Mouse (Mus musculus) layer of hippocampus, adult 11-12 months (tissue): Measurements from ENCODE around the gene Olfr1336.
"Not testable (repeated sequence)": the region's sequence is repeated elsewhere in the genome, so short reads cannot be mapped to it uniquely, and the experiment has no call there.

Source experiments
- DNase-seq: peaks from one replicate; pipeline ENCODE4 v3.0.0; 2022; ENCODE audit warnings: low spot score

Olfr1336 gene

DNA sequence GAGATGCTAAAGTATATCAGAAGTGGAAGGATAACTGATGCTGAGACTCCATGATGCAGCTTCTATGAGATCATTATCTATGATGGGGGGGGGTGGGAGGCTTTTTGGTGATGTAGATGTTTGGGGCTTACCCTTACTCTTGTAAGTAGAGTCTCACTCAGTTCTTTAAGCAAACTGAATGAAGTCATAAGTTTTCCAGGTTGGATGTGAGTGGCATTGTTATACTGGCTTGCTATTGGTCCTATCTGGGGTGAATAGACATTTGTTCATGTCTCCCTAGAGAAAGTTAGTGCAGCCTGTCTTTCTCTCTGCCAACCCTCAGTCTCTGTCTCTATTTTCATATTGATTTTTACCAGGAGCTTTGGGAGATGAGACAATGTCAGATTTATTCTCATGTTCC, at the start of gene Olfr1336:
Gene Olfr1336, plus strand, starts transcription at position 301 of the 400 bp plus-strand sequence.
- no peak for DNase-seq

DNA sequence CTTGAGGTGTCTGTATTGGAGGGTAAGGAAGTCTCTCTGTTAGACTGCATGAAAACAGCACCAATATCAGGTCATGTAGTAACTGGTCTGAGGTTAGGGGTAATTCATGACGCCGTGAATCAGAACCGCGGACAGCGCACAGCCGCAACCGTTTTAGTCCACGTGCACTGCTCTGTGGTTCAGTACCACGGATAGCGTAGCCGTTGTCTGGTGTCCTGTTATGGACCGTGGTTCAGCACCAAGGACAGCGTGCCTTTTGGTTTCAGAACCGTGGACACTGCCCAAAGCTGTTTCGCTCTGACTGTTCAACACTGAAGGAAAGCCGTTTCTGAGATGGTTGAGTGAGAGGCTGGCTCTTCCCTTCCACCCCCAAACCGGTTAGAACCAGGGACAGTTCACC, 45.9 kb upstream of the Olfr1336 start, which contains the start of gene Gm20715:
Gene Gm20715, plus strand, starts transcription at position 235 of the 400 bp plus-strand sequence.
- peak; percentile 86 for DNase-seq

DNA sequence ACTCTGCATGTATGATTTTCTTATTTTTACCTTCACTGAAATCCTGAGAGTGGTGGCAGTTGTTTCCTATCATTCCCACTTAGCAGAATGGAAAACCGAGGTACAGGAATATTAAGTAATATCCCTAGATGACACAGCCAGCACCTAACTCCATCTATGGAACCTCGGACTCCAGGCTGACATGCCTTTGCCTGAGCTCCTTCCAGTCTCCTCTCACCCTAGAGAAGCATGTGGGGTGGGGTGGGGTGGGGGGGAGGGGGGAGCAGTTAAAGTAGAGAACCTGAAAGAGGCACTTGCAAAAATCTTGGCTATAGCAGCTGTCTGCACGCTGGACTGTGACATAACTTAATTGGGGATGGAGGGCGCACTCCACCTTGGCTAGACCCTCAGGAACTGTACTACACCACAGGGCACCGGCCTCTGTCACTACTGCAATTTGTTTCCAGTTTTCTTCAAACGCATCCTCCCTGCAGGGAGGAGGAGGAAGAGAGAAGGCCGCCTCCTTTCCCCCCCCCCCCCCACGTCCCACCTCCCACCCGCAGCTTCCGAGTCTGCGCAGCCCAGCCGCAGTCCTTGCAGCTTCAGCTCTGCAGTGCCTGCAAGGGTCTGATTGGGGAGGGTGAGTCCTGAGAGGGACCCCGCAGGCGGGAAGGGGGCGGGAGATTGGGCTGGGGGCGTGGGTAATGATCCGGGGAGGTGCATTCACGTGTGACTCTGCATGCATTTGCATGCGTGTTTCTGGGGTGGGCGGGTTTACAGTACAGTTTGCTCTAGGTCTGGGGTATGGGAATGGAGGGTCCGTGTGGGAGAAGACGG, 41.1 kb upstream of the Olfr1336 start:
- peak; percentile 32 for DNase-seq

DNA sequence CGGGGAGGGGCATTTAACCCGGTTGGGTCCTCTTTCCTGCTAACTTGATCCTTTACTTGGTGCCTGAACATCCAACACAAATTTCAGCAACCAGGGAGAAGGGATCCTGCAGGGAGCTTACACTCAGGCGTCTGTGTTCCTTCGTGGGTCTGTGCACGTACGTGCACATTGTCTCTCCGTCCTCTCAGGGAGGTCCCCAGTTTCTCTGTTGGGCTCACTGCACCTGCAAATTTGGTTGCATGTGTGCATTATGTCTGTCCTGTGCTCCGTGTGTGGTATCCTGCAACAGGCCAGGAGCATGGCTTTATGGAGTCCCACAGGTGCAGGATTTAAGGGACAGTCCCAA, 40.6 kb upstream of the Olfr1336 start:
- DNase-seq = no peak

DNA sequence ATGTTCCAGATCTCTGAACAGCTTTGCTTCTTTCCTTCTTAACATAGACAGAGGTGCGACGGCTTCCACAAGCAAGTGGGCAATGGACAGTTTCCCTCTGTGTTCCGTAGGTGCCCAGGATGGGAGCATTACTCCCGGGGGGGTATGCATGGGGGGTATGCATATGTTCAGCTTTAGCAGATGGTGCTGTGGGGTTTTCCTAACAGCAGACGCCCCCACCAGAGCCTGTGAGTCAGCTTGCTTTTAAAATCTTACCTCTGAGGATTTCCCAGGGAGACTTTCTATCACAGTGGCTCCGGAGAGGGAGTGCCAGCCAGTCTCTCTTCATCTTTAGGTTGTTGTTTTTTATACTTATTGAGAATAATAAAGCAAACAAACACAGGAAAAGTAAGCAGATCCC, 36.1 kb upstream of the Olfr1336 start:
- DNase-seq = peak; percentile 27

DNA sequence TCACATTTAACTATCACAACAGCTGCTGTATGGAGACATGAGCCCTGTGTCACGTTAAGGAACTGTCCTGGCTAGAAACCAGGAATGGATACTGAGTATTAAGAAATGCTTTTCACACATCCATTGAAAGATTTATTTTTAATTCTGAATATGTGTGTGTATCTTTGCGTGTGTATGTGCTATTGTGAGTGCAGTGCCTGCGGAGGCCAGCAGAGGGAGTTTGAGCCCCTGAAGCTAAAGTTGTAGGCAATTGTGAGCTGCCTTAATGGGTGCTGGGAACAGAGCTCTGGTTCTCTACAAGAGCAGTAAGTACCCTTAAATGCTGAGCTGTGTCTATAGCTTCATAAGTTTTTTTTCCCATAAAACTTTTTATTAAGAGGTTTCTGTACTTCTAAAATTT, 26.6 kb upstream of the Olfr1336 start:
- no peak for DNase-seq

DNA sequence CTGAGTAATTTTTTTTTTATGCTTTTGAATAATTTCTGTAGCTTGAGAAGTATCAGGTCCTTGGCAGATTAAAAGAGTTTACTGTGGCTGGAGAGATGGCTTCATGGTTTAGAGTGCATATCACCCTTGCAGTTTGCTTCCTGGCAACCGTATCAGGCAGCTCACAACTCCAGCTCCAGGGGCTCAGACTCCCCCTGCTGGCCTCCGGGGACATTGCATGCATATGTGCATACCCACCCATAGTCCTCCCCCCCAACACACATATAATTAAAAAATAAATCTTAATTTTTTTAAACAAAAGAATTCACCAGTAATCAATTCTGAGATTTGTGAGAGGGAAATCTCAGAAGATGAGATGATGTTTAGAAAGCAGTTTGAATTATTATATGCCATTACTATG, 25.6 kb upstream of the Olfr1336 start:
- peak; percentile 24 for DNase-seq

DNA sequence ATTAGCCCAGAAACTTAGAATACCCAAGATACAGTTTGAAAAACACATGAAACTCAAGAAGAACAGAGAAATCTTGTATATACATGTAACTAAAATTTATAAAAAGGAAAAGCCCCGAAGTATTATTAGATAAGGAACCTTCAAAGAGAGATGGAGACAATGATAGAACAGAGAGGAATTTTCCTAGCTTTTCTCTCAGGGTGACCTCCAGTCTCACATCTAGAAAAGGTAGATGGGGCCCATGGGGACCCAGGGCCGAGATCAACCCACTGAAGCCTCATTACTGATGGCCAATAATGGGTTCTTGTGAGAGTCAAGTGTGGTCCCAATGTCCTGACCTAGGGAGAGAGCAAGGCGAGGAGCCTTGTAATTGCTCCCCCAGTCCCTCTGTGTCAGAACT, 17.6 kb upstream of the Olfr1336 start, which contains the start of gene Olfr1344:
Gene Olfr1344, plus strand, starts transcription at position 301 of the 400 bp plus-strand sequence.
- no peak for DNase-seq

DNA sequence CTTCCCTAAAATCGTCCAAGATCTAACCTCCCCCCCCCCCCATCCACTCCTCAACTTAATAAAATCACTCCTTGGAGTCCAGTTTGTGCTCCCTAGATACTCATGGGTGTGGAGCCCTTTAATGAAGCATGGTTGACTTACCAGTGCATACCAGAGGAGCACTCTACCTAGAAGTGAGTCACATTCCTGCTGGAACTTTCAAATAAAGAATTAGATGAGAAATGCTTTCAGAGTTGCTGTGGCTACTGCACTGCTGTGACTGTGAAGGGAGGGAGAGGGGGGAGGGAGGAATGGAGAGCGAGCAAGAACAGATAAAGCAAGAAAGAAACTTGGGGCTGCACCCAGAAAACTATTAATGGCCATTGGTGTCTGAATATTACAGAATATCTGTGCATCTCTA, 14.8 kb upstream of the Olfr1336 start:
- DNase-seq = no peak

DNA sequence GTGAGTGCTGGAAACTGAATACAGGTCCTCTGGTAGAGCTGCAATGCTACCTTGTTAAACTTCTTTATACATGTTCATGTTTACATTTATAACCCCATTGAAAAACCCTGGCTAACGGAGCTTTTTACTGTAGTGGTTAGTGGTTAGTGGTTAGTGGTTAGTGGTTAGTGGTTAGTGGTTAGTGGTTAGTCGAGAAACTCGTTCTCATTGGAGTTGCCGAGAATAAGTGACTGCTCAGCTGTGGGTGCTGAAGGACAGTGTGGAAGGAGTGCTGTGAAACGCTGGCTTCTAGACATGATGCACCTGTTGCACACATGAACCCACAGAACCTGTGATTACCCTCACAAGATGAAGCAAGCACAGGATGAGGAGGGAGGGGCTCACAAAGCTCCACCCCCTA, 8.2 kb upstream of the Olfr1336 start:
- no peak for DNase-seq

DNA sequence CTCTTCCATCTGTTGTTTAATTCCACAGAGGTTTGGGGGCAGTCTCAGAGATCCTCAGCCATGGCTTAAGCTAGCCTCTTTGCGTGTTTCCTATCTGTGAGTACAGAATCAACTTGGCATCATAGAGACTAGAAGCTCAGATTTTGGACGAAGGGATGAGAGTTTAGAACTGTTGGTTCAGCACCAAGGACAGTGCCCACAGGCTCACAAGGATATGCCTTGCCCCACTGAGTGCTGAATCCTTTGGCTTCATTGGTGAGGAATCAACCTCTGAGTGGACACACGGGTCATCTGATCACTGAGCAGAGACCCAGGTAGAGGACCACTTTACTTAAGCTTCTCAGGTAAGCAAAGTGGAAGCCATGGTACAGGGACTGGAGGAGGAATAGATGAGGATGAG, 431 bp downstream of the Olfr1336 start:
- DNase-seq = no peak

DNA sequence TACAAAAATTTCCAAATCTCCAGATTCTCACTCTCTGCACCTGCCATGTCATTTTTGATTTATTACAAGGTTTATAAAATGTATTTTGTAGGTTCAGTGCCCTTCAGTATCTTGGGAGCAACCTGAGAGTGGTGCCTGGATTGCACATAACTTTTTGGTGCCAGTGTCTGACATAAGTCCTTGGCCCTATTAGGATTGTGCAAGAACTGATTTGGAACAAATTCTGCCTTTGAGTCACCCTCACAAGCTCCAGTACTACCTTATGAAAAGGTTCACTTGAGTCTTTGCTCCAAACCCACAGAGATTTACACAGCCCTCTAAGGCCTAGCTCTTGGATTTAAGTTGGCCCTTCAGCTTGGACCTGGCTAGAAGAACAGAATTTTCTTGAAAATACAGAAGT, 11.0 kb downstream of the Olfr1336 start, which contains the start of gene Olfr1346:
Gene Olfr1346, plus strand, starts transcription at position 151 of the 400 bp plus-strand sequence.
- DNase-seq = no peak

DNA sequence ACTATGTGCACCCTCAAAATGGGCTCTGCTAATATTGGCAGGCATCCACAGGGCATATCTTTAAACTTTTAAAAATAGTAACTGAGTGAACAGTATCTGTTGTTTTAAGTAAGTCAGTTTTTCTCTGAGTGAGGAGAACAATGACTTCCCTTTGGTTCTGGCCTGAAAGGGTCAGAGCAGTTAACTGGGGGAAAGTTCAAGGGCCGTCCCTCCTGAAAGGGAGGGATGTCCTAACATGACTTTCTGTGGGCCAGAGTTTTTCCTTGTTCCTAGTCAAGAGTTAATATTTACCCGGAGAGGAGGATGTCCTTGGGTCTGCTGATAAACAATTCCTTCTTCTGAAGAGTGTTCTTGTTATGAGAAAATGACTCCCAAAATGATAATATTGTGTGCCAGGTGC, 21.7 kb downstream of the Olfr1336 start:
- DNase-seq = not testable (repeated sequence)

DNA sequence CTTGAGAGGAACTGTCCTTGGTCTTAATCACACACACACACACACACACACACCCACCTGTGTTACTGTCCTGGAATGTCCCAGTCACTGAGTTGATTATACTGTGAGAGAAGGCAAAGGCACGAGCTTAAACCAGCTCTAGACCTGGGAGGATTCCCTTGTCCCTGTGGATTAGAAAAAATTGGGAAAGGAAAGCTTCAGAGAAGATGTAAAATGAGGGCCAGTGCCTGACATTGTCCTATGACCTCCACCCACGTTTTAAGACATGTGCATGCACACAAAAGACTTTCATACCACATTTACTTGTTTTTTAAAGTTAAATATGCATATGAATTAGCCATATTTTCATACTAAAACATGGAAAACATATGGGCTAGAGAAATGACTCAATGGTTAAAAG, 30.9 kb downstream of the Olfr1336 start, which contains the start of gene Olfr5:
Gene Olfr5, minus strand, starts transcription at position 101 of the 400 bp plus-strand sequence.
- DNase-seq = no peak

DNA sequence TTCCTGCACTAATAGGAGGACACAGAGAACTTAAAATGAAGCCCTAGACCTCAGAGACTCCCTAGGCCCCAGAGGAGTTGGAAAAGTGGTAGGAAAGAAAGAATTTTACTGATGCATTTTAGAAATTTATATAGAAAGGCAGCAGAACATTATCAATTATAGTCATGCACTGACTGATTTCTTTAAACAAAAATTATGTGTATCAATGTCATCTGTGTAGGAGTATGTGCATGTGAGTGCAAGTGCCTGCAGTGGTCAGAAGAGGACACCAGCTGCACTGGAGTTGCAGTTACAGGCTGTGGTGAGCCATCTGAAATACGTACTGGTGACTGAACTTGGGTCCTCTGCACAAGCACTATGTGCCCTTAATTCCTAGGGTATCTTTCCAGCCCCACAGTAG, 43.7 kb downstream of the Olfr1336 start, which contains the start of gene Olfr1347:
Gene Olfr1347, minus strand, starts transcription at position 101 of the 400 bp plus-strand sequence.
- no peak for DNase-seq

DNA sequence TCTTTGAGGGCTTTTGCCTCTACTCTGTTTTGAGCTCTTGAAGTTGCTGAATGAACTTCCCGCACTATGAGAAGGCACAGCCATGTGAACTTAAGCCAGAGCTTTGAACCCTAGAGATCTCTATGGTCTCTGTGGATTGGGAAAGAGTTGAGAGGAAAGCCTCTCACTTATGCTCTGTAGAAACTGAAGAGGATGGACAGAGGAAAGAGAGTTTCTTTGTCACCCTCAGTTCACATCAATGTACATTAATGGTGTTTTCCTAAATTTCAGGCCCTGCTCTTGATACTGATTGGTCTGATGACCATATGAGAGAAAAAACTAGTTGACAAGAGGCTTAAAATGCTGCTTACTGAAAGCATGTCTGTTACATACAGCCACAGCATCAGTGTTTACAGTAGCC, 52.7 kb downstream of the Olfr1336 start, which contains the start of gene Olfr1348:
Gene Olfr1348, minus strand, starts transcription at position 101 of the 400 bp plus-strand sequence.
- DNase-seq = no peak
